Mouse (Mus musculus) c-Kit-positive CD71-negative TER-119-negative erythroid progenitor cells, embryonic 14.5 days (primary cell): Measurements from ENCODE around the gene Snrpd3.
"Not testable (repeated sequence)": the region's sequence is repeated elsewhere in the genome, so short reads cannot be mapped to it uniquely, and the experiment has no call there.

Source experiments
- DNase-seq: peaks from one replicate; pipeline ENCODE4 v3.0.0-alpha.2; 2013; ENCODE audit warnings: low read depth

The Snrpd3 gene

DNA sequence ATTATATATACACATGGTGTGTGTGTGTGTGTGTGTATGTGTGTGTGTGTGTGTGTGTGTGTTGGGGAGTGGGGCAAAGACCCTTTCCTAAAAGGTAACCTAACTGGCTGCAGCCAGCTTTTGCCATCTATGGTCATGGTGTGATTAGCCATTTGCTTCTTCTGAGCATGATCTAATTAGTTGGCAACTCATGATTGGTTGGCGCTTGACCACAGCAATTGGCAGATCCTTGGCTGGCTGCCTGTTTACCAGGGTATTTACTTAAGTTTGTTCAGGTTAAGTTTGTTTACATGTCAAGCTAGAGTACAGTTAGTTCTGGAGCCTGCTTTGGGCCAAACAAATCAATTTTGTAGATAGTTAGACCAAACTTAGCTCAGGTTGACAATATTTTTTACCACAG is 15.7 kb upstream of the Snrpd3 start:
- no peak for DNase-seq

DNA sequence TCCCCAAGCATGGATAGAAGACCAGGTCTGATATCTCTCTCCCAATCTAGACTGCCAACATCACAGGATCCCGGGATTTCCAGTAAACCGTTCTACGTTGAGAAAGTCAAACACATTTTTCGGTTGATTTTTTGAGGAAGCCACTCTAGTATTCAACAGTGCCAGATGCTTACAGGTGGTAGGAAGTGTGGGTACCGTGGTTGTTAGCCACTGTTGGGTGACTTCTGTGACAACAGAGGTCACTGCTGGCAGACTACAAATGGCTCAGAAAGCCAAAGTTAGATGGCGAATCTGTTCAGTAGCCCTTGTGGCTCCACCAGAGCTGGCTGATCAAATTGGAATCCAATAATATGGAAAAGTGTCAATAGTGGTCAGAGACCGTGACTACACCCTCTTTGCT is 13.7 kb upstream of the Snrpd3 start:
- no peak for DNase-seq

DNA sequence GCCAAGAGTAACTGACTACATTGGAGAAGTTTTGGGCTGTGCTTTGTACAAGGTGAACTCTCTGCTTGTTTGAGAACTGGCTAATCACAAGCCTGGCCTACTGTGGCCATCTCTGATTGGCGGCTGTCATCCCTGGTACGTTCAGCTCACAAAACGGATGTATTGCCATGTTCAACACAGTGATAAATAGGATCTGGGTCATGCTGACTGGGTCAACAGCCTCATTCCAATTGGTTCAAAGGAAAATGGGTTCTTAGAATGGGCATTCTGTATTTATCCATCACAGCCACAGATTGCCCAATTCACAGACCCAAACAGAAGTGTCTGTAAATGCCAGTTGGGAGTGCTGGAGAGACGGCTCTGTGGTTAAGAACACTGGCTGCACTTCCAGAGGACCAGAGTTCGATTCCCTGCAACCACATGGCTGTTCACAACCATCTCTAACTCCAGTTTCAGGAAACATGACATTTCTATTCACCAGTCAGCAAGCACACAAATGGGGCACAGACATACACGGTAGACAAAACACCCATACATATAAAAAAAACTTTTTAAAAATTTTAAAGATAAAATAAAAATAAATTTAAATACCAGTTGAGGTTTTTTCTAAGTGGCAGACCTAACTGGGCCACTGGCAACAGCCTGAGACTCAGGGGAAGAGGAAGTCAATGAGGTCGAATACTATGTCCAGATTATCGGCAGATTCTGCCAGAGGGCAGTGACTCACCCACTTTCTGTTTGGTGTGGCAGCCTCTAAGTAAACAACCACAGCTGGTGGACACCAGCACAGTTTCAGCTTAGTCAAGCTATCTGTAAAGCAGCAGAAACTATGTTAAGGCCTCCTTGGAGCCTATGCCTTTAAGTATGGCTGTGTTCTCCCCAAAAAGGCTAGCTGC is 12.9 kb upstream of the Snrpd3 start:
- DNase-seq = peak; percentile 35

DNA sequence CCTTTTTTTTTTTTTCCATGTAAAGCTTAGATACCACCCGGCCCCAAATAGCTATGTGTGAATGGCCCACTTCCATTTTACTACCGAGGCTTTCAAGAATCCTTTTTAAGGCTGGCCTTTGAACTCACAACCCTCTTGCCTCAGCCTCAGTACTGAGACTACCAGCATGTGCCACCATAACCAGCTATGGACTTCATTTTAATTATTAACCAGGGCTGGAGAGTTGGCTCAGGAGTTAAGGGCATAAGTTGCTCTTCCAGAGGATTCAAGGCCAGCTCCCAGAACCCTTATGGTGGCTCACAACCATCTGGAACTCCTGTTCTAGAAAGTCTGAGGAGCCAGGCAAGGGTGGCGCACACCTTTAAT is 12.2 kb upstream of the Snrpd3 start:
- DNase-seq = no peak

DNA sequence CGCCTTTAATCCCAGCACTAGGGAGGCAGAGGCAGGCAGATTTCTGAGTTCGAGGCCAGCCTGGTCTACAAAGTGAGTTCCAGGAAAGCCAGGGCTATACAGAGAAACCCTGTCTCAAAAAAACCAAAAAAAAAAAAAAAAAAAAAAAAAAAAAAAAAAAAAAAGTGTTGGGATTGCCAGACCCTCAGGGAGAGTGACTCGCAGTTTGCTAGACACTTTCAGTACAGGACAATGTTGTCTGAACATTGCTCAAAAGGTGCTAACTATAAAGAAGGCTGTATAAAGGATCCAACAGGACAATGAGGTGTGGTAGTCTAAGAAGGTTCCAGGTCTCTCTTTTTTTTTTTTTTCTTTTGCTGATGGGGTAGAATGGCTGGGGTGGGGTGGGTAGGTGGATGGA is 11.4 kb upstream of the Snrpd3 start:
- not testable (repeated sequence) for DNase-seq

DNA sequence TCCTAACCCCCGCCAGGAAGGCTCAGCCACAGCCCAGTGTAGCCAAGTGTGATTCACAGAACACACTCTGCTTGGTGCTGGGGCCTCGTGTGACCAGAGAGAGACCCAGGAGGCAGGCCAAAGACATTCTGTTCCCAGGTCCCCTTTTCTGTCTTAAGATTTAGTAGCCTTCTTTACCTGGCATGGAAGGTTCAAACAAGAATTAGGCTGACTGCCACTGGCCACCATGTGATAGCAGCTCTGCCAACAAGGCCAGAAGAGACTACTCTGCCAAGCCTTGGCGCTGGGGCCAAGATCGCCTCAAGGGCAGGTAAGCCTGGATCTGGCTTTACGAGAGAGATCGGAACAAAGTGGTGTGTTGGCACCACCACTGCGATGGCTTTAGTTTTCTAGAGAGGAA is 6.9 kb upstream of the Snrpd3 start:
- DNase-seq = no peak

DNA sequence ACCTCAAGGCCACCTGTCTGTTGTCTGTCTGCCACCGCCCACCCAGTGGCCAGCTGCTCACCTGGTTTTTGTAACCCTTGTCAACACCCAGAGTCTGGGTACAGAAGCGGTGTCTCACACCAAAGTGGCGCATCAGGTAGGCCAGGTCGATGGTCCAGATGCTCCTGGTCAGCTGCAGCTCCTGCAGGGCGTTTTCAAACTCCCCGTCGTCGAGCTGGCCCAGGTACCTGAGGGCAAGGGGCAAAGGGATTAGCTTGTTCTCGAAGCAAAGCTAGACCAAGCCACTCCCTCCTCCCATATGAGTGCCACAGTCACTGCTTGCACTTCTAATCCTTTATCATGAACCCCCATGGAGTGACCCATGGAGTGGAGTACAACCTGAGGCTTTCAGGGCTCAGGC is 6.3 kb upstream of the Snrpd3 start:
- DNase-seq = no peak

DNA sequence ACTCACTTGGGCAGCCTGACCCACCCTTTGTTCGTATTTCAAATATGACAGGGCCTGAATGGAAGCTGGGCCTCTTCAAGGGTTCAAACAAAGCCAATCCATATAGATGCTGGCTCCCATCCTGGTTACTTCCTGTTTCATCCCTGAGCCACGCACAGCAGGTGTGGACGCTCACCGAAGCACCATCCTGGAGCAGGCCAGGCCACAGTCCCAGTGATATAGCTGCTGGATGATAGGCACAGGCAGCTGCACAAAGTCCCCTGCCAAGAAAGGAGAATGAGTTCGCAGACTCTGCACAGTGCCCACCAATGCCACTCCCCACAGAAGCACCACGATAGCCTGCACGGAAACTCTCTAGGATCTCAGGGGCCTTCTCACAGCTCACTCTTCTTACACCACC is 5.5 kb upstream of the Snrpd3 start:
- DNase-seq = no peak

DNA sequence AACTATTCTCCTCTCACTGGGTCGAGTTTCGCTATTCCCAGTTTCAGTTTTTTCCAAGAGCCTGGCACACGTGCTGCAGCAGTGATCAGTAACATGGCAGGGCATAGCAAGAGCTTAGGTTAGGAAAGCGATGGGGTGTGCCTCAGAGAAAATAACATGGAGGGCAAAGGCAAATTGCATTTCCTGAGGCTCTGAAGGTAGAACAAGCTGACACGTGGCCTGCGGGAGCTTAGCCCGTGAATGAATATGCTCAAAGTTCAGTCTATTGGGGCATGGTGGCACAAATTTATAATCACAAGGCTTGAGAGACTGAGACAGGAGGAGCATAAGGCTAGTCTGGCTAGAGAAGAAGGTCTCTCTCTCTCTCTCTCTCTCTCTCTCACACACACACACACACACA is 4.6 kb upstream of the Snrpd3 start:
- DNase-seq = no peak

DNA sequence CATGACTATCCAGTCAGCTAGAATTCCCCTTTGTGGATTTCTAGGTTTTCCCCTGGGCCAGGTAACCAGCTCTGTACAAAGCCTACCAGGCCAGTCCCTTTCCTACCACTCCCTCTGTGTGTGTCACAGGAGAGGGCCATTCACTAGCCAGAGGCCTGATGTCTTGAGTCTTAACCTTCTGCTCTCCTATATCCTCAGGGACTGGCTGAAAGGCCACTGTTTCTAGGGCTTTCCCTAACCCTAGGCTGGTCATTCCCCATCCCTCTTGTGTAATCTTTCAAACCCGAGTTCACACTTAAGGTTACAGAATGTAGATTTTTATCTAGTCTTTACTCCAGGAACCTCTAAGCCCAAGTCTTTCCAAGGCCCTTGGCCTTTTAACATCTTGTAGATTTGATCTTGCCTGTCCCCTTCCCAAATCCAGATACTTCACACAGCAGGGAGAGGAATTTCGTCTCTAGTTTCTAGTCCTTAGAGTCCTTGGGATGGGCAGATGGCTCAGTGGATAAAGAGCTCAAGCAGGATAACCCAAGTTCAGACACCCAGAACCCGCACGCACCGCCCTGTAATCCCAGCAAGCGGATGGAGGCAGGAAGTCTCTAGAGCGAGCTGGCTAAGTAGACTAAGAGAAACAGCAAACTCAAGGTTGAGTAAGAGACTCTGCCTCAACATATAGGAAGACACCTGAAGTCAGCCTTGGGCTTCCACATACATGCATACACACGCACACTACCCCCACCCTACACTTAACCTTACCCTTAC is 3.9 kb upstream of the Snrpd3 start:
- DNase-seq = no peak

DNA sequence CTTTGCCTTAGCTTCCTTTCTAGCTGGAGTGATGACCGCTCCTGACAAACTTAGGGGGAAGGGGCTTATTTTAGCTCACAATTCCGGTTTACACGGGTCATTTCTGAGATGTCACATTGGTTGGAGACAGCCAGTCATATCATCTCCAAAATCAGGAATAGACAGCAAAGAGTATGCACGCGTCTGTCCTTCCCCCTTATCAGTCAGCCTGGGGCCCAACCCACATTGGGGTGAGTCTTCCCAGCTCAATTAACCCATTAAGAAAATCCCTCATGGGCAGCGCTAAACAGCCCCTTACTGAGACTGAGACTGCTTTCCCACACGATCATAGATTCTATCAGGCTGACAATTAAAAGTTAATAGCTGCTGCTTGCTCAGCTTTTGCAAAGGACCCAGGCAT is 3.0 kb upstream of the Snrpd3 start:
- no peak for DNase-seq

DNA sequence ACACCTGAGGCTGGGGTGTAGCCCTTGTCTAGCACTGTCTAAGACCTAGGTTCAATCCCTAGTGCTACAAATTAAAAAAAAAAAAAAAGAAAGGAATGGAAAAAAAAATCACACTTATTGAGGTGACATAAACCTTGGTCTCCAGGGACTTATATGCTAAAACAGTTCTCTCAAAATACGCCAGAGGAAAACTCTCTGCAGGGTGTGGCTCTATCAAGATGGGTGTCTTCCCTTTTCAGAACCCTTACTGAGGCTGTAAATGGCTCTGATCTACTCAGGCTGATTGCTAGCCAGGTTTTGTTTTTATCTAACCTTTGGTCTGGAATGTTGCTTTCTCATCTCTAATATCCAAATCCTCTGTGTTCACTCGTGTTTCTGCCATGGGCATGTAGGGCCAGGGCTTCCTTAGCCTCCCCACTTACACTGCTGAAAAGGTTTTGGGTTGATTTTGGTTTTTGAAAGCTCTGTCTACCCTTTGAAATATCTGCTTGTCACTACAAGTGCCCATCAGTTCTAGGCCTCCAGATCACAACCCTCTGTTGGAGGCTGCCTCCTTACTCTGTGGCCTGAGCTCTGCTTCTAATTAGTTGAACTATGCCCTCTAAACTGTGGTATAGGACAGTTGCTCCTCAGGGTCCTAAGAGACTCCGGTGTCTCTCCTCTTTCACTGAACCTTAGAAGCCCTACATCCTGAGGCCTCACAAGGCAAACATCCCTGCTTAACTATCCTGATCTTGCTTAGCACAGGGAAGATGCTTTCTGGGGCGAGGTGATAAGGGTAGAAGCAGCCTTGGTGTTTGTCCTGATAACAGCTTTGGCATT is 1.9 kb upstream of the Snrpd3 start:
- no peak for DNase-seq

DNA sequence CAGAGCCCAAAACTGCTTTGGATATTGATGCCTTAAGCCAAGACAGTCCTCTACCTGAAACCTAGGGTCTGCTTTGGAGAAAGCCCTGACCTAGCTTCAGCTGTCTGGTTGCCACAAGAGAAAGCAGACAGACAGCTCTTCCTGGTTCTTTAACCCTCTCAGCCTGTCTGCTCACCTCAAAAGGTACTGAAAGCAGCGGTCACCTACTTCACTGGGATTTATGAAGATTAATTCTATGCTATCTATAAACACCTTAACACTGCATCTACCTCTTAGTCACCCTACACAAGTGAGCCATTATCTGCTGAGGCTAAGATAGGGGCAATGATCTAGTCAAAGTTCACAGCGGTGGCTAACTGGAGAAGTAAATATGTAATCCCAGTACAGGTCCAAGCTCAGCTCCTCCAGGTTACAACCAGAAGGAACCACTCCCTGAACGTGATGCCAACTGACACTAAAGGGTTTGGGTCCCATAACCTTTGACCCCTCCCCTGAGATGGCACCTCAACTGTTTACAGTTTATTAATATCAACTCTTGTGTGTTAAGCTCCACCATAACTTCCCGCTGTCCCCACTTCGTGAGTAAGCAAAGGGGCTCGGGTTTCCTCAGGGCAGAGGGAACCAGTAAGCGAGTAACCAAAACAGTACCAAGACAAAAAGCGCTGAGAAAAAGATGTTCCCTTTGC is 1.2 kb upstream of the Snrpd3 start:
- no peak for DNase-seq

DNA sequence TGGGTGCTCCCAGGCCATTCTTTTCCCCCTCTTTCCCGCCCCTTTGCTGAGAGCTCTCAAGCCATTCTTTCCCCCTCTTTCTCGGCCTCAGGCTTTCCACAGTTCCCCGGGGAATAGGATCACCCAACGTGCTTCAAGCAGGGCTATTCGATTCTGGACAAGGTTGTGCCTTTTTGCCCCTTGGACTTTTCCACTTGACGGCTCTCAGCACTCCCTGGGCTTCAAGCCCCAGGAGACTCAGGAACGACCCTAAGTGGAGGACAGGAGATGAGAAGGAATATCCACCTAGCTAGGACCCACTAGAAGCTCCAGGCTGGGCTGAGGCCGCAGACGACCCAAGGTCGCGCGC is 653 bp upstream of the Snrpd3 start:
- DNase-seq = no peak

DNA sequence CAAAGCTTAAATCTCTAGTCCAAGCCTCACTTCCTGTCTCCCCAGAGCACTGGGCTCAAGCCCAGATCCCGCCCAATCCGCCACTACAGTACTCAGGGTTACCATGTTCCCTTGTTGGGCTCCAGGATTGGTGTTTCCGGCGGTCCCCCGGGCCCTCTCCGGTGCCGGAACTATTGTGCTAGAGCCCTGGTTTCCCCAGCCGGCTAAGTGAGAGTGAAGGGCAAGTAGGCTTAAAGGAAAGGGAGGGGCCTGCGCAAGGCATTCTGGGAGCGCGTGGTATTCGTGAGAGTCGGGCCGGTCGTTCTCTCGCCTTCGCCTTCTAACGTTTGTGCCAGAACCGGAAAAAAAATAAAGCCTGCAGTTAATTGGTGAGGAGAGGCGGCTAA is 400 bp downstream of the Snrpd3 start, which contains the start of gene Gucd1:
Gene Gucd1, minus strand, starts transcription at position 215 of the 386 bp plus-strand sequence.
- peak; percentile 95 for DNase-seq

DNA sequence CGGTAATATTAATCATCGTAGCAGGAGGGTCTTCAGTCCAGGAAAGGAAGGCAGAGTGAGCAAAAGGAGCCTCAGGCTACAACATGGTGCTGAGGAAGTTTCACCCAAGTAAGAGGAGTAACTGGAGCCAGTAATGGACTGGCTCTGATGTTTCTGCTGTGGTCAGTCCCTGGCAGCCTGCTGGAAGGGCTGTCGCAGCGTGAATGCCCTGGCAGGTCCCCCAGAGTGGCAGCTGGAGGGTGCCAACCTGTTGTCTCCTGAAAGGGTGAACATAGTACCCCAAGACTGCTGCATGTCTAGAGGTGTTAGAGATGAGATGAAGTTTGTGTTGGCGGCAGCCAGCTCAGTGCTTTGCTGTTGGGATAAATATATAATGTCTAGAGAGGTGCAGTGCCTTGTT is 3.2 kb downstream of the Snrpd3 start:
- DNase-seq = no peak

DNA sequence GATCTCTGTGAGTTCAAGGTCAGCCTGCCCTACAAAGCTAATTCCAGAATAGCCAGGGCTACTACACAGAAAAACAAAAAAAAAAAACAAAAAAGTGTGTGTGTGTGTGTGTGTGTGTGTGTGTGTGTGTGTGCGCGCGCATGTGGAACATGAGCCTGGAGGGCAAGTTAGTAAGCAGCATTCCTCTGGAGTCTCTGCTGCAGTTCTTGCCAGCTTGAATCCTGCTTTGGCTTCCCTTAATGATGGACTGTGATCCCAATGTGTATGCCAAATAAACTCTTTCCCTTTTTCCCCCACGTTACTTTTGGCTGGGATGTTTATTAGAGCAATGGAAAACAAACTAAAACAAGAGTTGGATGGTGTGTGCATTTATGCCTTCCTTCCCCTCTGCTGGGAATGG is 4.3 kb downstream of the Snrpd3 start:
- no peak for DNase-seq

DNA sequence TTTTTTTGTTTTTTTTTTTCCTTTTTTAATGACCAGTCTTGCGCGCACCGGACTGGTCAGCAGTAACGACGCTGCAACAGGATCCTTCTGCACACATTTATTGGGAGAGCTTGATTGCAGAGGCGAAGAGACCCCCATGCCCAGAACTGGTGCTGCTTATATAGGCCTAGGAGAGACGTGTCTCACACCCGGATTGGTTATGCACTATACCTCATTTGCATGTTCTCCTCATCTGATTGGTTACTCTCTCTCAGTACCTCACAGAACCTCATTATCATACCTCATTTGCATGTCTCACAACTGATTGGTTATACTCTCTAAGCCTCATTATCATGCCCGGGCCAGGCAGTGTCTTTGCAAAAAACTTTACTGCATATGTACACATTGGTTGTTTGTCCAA is 8.1 kb downstream of the Snrpd3 start:
- not testable (repeated sequence) for DNase-seq

DNA sequence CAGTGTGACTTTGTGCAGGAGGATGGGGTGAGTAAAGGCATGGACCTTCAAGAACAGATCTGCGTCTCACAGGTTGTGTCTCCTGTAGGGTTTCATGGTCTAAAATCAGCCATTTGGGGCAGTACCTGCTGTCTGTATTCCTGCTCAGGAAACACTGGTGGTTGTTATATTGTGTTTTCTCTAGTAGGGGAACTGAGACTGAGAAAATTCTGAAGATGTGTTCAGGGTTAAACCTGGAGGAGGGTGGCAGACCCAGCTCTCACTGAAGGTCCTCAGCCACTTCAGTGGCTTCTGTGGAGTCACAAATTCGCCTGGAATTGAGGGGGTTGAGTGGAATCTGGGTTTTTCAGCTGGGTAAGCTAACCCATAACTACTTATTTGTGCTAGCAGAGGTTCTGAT is 13.0 kb downstream of the Snrpd3 start:
- DNase-seq = no peak

DNA sequence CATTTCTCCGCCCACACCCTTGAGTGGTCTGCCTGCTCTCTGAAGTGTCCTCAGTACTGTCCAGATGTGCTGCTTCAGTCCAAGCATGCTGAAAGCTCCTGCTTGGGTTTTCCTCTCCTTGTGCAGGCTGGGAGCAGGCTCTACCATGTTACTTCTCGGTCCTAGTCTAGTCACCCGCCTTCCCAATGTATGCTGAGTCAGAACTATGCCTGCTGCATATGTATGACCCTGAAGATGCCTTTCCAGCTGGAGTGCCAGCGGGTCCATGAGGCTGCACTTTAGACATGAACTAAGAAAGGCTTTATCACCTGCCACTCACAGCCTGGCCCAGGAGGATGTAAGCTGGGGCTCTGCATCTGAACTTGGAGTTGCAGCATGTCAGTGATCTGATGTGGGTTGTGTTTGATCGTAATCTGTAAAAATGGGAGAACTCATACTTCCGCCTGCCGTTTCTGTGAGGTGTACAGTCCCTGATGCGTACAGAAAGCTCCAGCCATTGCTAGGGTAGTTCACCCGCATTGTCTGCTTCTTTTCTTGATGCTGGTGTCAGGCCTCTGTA is 14.3 kb downstream of the Snrpd3 start:
- no peak for DNase-seq

DNA sequence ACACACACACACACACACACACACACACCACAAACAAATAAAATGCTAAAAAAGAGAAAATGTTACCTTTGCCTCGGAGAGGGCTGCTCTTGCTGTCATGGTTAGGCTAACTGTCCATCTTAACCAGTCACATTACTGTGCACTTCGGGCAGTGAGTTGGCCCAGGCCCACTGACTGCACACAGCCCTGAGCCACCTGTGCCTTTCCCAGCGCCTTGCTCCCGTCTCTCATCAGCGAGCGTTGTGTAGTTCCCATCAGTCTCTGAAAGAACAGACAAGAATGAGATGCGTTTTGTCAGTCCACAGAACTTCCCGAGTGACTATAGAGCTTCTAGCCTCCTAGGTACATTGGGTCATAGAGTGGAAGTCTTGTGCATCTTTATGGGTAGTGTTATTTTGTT is 16.9 kb downstream of the Snrpd3 start:
- no peak for DNase-seq

DNA sequence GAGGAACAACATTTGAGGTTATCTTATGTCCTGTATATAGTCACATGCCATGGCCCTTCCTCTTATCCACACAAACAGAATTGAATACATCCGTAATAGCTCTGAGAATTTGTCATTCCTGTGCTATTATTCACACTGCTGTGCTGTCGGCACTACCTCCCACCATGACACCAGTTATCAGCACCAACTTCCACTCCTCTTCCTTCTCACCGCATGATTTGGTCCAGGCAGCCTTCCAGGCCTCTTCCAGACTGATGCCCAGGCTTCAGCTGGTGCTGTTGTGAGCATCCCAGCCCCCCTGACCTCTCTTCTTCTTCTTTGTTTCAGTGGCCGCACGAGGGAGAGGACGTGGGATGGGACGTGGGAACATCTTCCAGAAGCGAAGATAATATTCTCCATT is 17.6 kb downstream of the Snrpd3 start:
- DNase-seq = no peak
